Mouse (Mus musculus) left cerebral cortex, adult 2 months (tissue): ENCODE measurements at regions not wholly inside any gene's neighbourhood (a gene's known extent, or its start where the extent isn't known, plus 50 kb on each side); places are given as distances from the start of the nearest gene placed in this dataset.

ENCODE experiments used
- DNase-seq, 2 experiments: peaks; one replicate each; pipeline ENCODE4 v3.0.0; 2021 to 2022; ENCODE audit warnings: low spot score in 2 of 2, mixed read lengths in 1 of 2; ENCODE audit errors: extremely low spot score in 1 of 2
- H3K27ac ChIP-seq: fragments of 200-600 bp; 2 replicates; pipeline ENCODE4 v1.8.1; 2022
- H3K4me3 ChIP-seq: fragments of 200-600 bp; 2 replicates; pipeline ENCODE4 v1.8.1; 2022
- CTCF ChIP-seq: fragments of 200-600 bp; IDR thresholded peaks from 2 replicates; pipeline ENCODE4 v1.8.1; 2022; ENCODE audit warnings: antibody characterized with exemption, mild to moderate bottlenecking, moderate library complexity
- intact Hi-C: fragments of 180-260 bp; cut with DNase I; formaldehyde crosslinking; loops from one replicate; pipeline ENCODE4 v1.15.1; 2025

- Histone ChIP-seq H3K27ac (no peak overlapping the region), H3K4me3 (no peak overlapping the region)
- TF ChIP-seq CTCF: no peak; the same call in 1 of the 2 replicates
- DNase-seq: no peak
- intact Hi-C loops: no loop called here
These were observed 56.5 kb upstream of the Setmar start for GRCm38 (mm10) chr6:108008323-108008722.
